Mouse (Mus musculus): ENCODE measurements at regions not wholly inside any gene's neighbourhood (a gene's known extent, or its start where the extent isn't known, plus 50 kb on each side); places are given as distances from the start of the nearest gene placed in this dataset.

- DNase-seq (ENCODE audit: low spot score in 2 of 2) = peak; percentile 25
Measured at GRCm38 (mm10) chr1:136781561-136782025, 156.9 kb downstream of the Zfp281 start.

DNA sequence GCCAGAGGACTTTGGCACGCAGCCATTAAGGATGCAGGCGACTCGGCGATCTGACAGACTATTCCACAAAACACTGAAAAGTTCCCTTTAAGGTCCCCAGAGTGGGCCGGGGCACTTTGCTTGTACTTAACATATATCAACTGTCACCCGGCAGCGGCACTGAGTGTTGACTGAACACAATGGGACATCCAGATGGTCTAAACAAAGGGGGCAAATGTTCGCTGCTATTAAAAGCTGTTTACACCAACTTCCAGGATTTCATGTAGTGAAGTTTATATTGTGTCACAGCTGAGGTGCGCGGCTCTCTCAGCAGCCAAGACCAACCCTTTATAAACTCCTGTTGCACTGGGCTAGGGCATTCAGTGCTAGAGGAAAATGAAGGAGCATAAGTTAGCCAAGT lies 157.6 kb downstream of the Zfp281 start:
- DNase-seq (ENCODE audit: low spot score in 2 of 2) = no peak

- no peak for DNase-seq (ENCODE audit: low spot score in 2 of 2)
Measured at GRCm38 (mm10) chr1:136784178-136784577, 159.5 kb downstream of the Zfp281 start.

GRCm38 (mm10) chr1:136788979-136789513 lies 164.3 kb downstream of the Zfp281 start:
- no peak for DNase-seq (ENCODE audit: low spot score in 2 of 2)

DNA sequence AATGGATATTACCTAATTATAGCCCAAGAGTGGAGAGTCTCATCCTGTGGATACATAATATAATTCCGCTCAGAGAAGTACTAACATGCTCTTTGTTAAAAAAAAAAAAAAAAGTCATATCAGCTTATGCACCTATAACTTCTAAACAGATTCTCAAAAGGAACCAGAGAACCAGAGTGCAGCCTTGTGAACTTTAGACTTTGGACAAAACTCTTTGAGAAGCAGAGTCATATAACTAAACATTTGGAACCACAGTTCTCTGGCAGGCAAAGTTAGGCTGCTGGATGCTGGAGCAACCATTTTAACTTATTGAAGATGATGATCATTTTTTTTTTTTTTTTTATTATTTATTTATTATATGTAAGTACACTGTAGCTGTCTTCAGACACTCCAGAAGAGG lies 166.9 kb downstream of the Zfp281 start:
- no peak for DNase-seq (ENCODE audit: low spot score in 2 of 2)

Data from right cerebral cortex, adult 2 months (tissue).